Mouse (Mus musculus): ENCODE measurements around the gene Vmn2r120. TPM values are rescaled to one million over a fixed set of nuclear protein-coding genes. Genes with fewer than 3 reads are reported as not detected.
"Not testable (repeated sequence)": the region's sequence is repeated elsewhere in the genome, so short reads cannot be mapped to it uniquely, and the experiment has no call there.

Vmn2r120 gene
- polyA plus RNA-seq (2012; rRNA removed) = not detected in 2 replicates

DNA sequence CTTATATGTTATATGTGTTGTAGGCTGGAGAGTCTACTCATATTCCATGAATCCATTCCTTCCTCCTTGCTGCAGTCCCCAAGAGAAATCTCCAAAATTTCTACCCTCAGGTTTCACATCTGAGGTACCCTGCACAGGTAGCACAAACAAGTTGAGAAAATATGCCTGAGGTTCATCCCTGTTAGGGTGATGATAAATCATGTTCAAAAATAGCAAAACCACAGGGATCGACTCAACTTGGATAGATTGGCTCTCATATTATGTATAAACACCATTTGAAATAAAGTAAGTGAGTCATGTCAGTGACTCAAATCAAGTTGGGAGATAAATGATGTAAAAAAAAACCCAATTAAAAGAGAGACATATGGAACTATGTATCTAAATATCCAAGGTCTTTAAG is at the start of gene Vmn2r120:
Vmn2r120 (minus strand) TSS at position 101 of the 400 bp plus-strand sequence.
- no peak for DNase-seq (ENCODE audit: extremely low spot score in 1 of 2, low spot score in 1 of 2)

DNA sequence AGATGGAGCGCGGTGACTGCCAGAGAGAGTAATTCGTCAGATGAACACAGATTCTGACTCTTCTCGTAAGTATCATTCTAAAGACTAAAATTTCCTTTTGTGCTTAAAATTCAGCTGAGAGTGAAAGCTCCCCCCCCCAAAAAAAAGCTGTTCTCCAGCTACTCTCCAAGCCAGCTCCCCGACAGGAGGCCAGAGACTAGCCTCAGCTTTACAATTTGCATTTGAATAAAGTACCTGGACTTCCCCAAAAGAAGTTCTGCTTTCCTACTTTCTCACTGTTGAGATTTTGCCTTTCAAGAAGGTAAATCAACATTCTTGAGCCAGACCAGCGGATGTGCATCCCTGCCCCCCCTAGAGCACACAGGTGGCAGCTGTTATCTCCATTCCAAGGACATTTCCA is 42.0 kb upstream of the Vmn2r120 start:
- not testable (repeated sequence) for DNase-seq (ENCODE audit: extremely low spot score in 1 of 2, low spot score in 1 of 2)

DNA sequence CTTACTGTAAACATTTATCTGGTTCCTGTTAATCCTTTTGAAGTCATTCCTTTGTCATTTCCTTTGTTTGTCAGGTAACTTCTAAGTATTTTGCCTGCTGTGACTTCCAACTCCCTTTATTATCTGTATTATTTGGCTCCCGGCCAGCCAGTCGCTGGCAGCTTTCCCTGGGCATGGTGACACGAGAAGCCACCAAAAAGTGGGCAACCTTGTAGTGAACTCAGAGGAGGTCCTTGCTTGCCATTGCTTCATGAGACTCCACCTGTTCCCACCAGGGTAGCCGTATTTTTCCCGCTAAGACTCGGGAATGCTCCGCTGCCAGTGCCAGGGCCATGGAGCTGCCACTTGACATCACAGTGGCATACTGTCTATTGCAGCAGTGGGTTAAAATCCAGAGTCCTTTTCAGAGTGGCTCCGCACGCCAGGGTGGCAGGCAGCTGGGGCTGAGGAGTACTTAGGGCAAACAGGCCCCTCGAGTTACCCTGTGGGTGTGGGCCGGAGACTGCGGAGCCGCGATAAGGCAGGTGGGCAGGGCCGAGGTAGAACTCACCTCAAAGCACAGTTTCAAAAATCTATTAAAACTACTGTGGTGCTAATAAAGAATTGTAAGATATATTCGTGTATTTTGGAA is 28.9 kb upstream of the Vmn2r120 start:
- DNase-seq (ENCODE audit: extremely low spot score in 1 of 2, low spot score in 1 of 2) = no peak

Other genes starting within 250 kb of the Vmn2r120 start
- 2.6 and 5.2 TPM in 2 replicates for gene Adgre1, start 186.8 kb downstream of the Vmn2r120 start, polyA plus RNA-seq (2012; rRNA removed)
- not detected in 2 replicates for gene Gm21834, start 196.7 kb upstream of the Vmn2r120 start, polyA plus RNA-seq (2012; rRNA removed)
- 1.9 and 3.1 TPM in 2 replicates for gene Cntnap5c, start 224.1 kb upstream of the Vmn2r120 start, polyA plus RNA-seq (2012; rRNA removed)